Mouse (Mus musculus) left cerebral cortex, postnatal 4 days (tissue): Measurements from ENCODE around the gene Zfp273. TPM values are rescaled to one million over a fixed set of nuclear protein-coding genes. Genes with fewer than 3 reads are reported as not detected.
"Not testable (repeated sequence)": the region's sequence is repeated elsewhere in the genome, so short reads cannot be mapped to it uniquely, and the experiment has no call there.

Experiments used
- DNase-seq: peaks from one replicate; pipeline ENCODE4 v3.0.0-alpha.2; 2022
- intact Hi-C: fragments of 180-260 bp; cut with DNase I; formaldehyde crosslinking; loops from one replicate; pipeline ENCODE4 v1.15.1; 2025
- total RNA-seq, 2 experiments: library from RNA; stranded (reverse); gene quantifications; 2 replicates each; pipeline ENCODE4 v1.2.3; 2021

Gene Zfp273
- 10 to 100 TPM in 1 of 2 experiments, 1 to 10 TPM in 1; 7.9 to 11.2 TPM for total RNA-seq

- intact Hi-C loops = no loop called here
Observed at GRCm38 (mm10) chr13:67813710-67814660, at the start of gene Zfp273. Gene Zfp273 (plus strand): TSS chr13:67813740.

GRCm38 (mm10) chr13:67779265-67780221 lies 34.0 kb upstream of the Zfp273 start, which contains the start of gene Zfp493:
Gene Zfp493 (plus strand): TSS chr13:67779693.
- DNase-seq = peak; percentile 30
- intact Hi-C loops = no loop called here

More at GRCm38 (mm10) chr13:67813710-67814660, at the start of gene Zfp273:
- peak; percentile 58 for DNase-seq

GRCm38 (mm10) chr13:67791921-67792455 lies 21.6 kb upstream of the Zfp273 start:
- intact Hi-C loops = no loop called here
- no peak for DNase-seq

GRCm38 (mm10) chr13:67798618-67799017 lies 14.9 kb upstream of the Zfp273 start:
- DNase-seq = no peak
- intact Hi-C loops = no loop called here

- DNase-seq, intact Hi-C loops: not testable (repeated sequence)
Observed at GRCm38 (mm10) chr13:67799151-67799550, 14.4 kb upstream of the Zfp273 start.

GRCm38 (mm10) chr13:67811651-67812210 lies 1.8 kb upstream of the Zfp273 start:
- intact Hi-C loops = no loop called here
- DNase-seq = no peak

GRCm38 (mm10) chr13:67812961-67813709 lies 405 bp upstream of the Zfp273 start:
- intact Hi-C loops = no loop called here
- no peak for DNase-seq

GRCm38 (mm10) chr13:67818636-67819035 lies 5.1 kb downstream of the Zfp273 start:
- intact Hi-C loops = no loop called here
- DNase-seq = no peak

GRCm38 (mm10) chr13:67830911-67831336 lies 17.4 kb downstream of the Zfp273 start, which contains the start of gene Gm10037:
Gene Gm10037 (plus strand): TSS chr13:67831106.
- DNase-seq = peak; percentile 22
- intact Hi-C loops = no loop called here

GRCm38 (mm10) chr13:67833137-67833536 lies 19.6 kb downstream of the Zfp273 start:
- intact Hi-C loops = not testable (repeated sequence)

GRCm38 (mm10) chr13:67843775-67844118 lies 30.2 kb downstream of the Zfp273 start:
- intact Hi-C loops = no loop called here
- no peak for DNase-seq

More at GRCm38 (mm10) chr13:67833137-67833536, 19.6 kb downstream of the Zfp273 start:
- not testable (repeated sequence) for DNase-seq

- intact Hi-C loops = no loop called here
- peak; percentile 40 for DNase-seq
Observed at GRCm38 (mm10) chr13:67844119-67844852, 30.7 kb downstream of the Zfp273 start.

- intact Hi-C loops = no loop called here
- DNase-seq = no peak
Observed at GRCm38 (mm10) chr13:67844853-67845194, 31.3 kb downstream of the Zfp273 start.

- intact Hi-C loops = no loop called here
Observed at GRCm38 (mm10) chr13:67850361-67850760, 36.8 kb downstream of the Zfp273 start.

GRCm38 (mm10) chr13:67853130-67853529 lies 39.6 kb downstream of the Zfp273 start:
- DNase-seq = no peak
- intact Hi-C loops = no loop called here

More at GRCm38 (mm10) chr13:67850361-67850760, 36.8 kb downstream of the Zfp273 start:
- DNase-seq = no peak

GRCm38 (mm10) chr13:67853983-67854382 lies 40.4 kb downstream of the Zfp273 start:
- DNase-seq = no peak

GRCm38 (mm10) chr13:67857317-67857716 lies 43.8 kb downstream of the Zfp273 start:
- intact Hi-C loops = no loop called here
- no peak for DNase-seq

More at GRCm38 (mm10) chr13:67853983-67854382, 40.4 kb downstream of the Zfp273 start:
- intact Hi-C loops = no loop called here

- intact Hi-C loops = no loop called here
- no peak for DNase-seq
Observed at GRCm38 (mm10) chr13:67862508-67862907, 49.0 kb downstream of the Zfp273 start.

GRCm38 (mm10) chr13:67863026-67863425 lies 49.5 kb downstream of the Zfp273 start, which contains the start of gene BC048507:
Gene BC048507 (plus strand): TSS chr13:67863326.
- intact Hi-C loops = no loop called here
- DNase-seq = no peak
